8 mouse cellular contexts compared by ENCODE assay signal in genomic region chr17:82957409-82957808, GRCm38 (mm10).
DNase-seq lines count a peak whose midpoint lies in the region; ATAC-seq and TF ChIP-seq lines count a peak whose summit lies in the region.
"Had no signal": no experiment of that assay in that cellular context is flagged by ENCODE, and none has a peak within 500 bp of the region (broad histone marks: within the 10 kb centered on the region; RNA-seq: fewer than 3 reads in every experiment).

No protein-coding gene starts in this region.

- H3K9ac ChIP-seq in hindbrain, embryonic 16.5 days (ENCODE audit: low read depth, low read length), result no peak overlapping the region

- no peaks in the 10 kb centered on the region for H3K4me1 ChIP-seq in hindbrain, embryonic 16.5 days (ENCODE audit: control insufficient read depth, insufficient read depth, low read depth, low read length)

- WGBS in hindbrain, embryonic 16.5 days, result 40% methylated on average over 4 of the region's 4 CpGs

- peak; percentile 65 for TF ChIP-seq CTCF in left cerebral cortex, adult 2 months (IDR thresholded peaks at IDR 0.05)

- H3K4me3 ChIP-seq in left cerebral cortex, adult 2 months, result no peak overlapping the region
- H3K4me3 ChIP-seq in hindbrain, embryonic 16.5 days (ENCODE audit: low read length), result no peak overlapping the region
- H3K4me3 ChIP-seq: erythroblast, embryonic 14.5 days had no signal

- peak; percentile 78 for ATAC-seq in hindbrain, embryonic 16.5 days

- no peak overlapping the region for H3K27ac ChIP-seq in left cerebral cortex, adult 2 months
- no peak overlapping the region for H3K27ac ChIP-seq in hindbrain, embryonic 16.5 days (ENCODE audit: low read depth, low read length)

- H3K9me3 ChIP-seq in hindbrain, embryonic 16.5 days (ENCODE audit: control insufficient read depth, low read length), result no peaks in the 10 kb centered on the region

- no peaks in the 10 kb centered on the region for H3K36me3 ChIP-seq in hindbrain, embryonic 16.5 days (ENCODE audit: control insufficient read depth, insufficient read depth, low read length)

- H3K27me3 ChIP-seq in hindbrain, embryonic 16.5 days (replicated peaks; ENCODE audit: control insufficient read depth, insufficient read depth, low read length), result no peaks in the 10 kb centered on the region

- peak in 1 of 2 experiments; percentile 14 for DNase-seq in left cerebral cortex, adult 2 months (ENCODE audit: extremely low spot score in 1 of 2, low spot score in 2 of 2)
- no peak for DNase-seq in left cerebral cortex, postnatal 4 days
- DNase-seq in MN1 (ENCODE audit: low spot score), result peak; percentile 81
- peak; percentile 29 for DNase-seq in c-Kit-positive CD71-negative TER-119-negative erythroid progenitor cells, embryonic 14.5 days (ENCODE audit: low read depth)
- DNase-seq in neural tube, embryonic 10.5 days (ENCODE audit: extremely low spot score, low spot score), result peak; percentile 18
- no peak for DNase-seq in thymus, postnatal 4 days

- no peak overlapping the region for H3K4me2 ChIP-seq in hindbrain, embryonic 16.5 days (ENCODE audit: low read length)

- intact Hi-C loops in left cerebral cortex, adult 2 months (cut with DNase I), result loop anchor here (2.0 to 10.0 kb wide), 3 partner anchors 1293 to 1765 kb away; no protein-coding TSS in a partner anchor
- intact Hi-C loops in left cerebral cortex, postnatal 4 days (cut with DNase I), result loop anchor here (5.0 kb wide), 1 partner anchor 1765 kb away; no protein-coding TSS in a partner anchor

Comparison
In these comparisons a context has a peak if more than half of its experiments do, and no peak if none do; other contexts are left out.
1. DNase-seq: peak in MN1 (single experiment), c-Kit-positive CD71-negative TER-119-negative erythroid progenitor cells, embryonic 14.5 days (single experiment) and neural tube, embryonic 10.5 days (single experiment); none in left cerebral cortex, postnatal 4 days (single experiment) and thymus, postnatal 4 days (single experiment).